In the genomic region with DNA sequence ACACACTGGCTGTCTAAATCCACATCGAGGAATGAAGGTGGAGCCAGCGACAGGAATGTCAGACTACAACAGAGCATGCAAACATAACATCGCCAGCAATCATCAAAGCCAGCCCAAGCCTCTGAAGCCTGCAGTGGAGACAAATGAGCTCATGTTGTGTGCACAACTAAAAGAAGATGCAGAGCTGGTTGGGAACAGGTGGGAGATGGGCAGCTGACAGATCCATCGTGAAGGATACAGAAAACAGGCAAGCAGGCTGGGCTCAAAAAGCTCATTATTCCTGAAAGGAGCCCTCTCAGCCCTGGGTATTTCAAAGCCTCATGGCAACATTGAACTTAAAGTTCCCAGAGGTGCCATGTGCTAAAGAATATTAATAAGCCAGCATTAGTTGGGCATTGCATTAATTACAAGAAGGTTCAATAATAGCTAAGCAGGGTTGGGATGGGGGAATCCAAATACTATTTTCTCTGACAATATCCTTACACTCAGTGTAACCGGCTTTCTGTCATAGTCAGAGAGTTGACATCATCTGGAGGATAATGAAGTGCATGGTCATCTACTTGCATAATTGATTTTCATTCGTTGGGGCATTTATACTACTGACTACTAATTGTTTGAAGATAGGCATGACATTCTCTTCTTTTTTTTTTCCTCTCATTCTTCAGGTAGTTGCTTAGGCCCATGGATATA, we compare ENCODE assay signal across 19 mouse cellular contexts.
A peak's percentile ranks its signal among the peaks of the same experiment; 100 is the strongest.
DNase-seq lines count a peak whose midpoint lies in the region; ATAC-seq and TF ChIP-seq lines count a peak whose summit lies in the region.
"Had no signal": no experiment of that assay in that cellular context is flagged by ENCODE, and none has a peak within 500 bp of the region (broad histone marks: within the 10 kb centered on the region; RNA-seq: fewer than 3 reads in every experiment).

No protein-coding gene starts in this region.

- no peak for TF ChIP-seq POLR2A in cerebellum, adult 2 months (IDR thresholded peaks at IDR 0.05; ENCODE audit: borderline replicate concordance, insufficient read depth, low read length)

- H3K9me3 ChIP-seq in hindbrain, embryonic 10.5 days = no peaks in the 10 kb centered on the region
- H3K9me3 ChIP-seq in hindbrain, embryonic 13.5 days = no peaks in the 10 kb centered on the region
- no peaks in the 10 kb centered on the region for H3K9me3 ChIP-seq in hindbrain, embryonic 14.5 days (ENCODE audit: control insufficient read depth, low read length)
- H3K9me3 ChIP-seq in midbrain, embryonic 15.5 days = no peaks in the 10 kb centered on the region
- H3K9me3 ChIP-seq: embryonic facial prominence, embryonic 13.5 days; heart, embryonic 15.5 days; kidney, embryonic 15.5 days; limb, embryonic 13.5 days; liver, embryonic 13.5 days; lung, embryonic 15.5 days had no signal

- peak overlapping the region; percentile 51; the same call in 1 of the 2 replicates for H3K27ac ChIP-seq in hindbrain, embryonic 10.5 days
- H3K27ac ChIP-seq in hindbrain, embryonic 13.5 days = no peak overlapping the region
- no peak overlapping the region for H3K27ac ChIP-seq in hindbrain, embryonic 14.5 days
- H3K27ac ChIP-seq in midbrain, embryonic 15.5 days = no peak overlapping the region
- no peak overlapping the region for H3K27ac ChIP-seq in cerebellum, adult 2 months (ENCODE audit: insufficient read depth, low read length)
- H3K27ac ChIP-seq: embryonic facial prominence, embryonic 13.5 days; heart, embryonic 15.5 days; kidney, embryonic 15.5 days; limb, embryonic 13.5 days; liver, embryonic 13.5 days; lung, embryonic 15.5 days; macrophage had no signal

- 46% methylated on average over 6 of the region's 6 CpGs for WGBS in hindbrain, embryonic 10.5 days
- WGBS in hindbrain, embryonic 13.5 days = 40% methylated on average over 6 of the region's 6 CpGs
- 31% methylated on average over 6 of the region's 6 CpGs for WGBS in hindbrain, embryonic 14.5 days
- WGBS in midbrain, embryonic 15.5 days = 24% methylated on average over 6 of the region's 6 CpGs
- 37% methylated on average over 6 of the region's 6 CpGs for WGBS in cerebellum, adult 2 months

- ATAC-seq in hindbrain, embryonic 13.5 days (ENCODE audit: low FRiP score) = no peak
- peak; percentile 27; the same call in 1 of the 2 replicates for ATAC-seq in hindbrain, embryonic 14.5 days (ENCODE audit: low FRiP score)
- ATAC-seq in midbrain, embryonic 15.5 days (replicated peaks) = peak; percentile 58
- ATAC-seq: intestine, embryonic 16.5 days had no signal

- no peak for TF ChIP-seq CTCF in cerebellum, adult 2 months (IDR thresholded peaks at IDR 0.05; ENCODE audit: borderline replicate concordance, insufficient read depth, low read depth, low read length)

- no peak overlapping the region for H3K4me2 ChIP-seq in hindbrain, embryonic 13.5 days
- H3K4me2 ChIP-seq in hindbrain, embryonic 14.5 days (replicated peaks) = no peak overlapping the region
- H3K4me2 ChIP-seq in midbrain, embryonic 15.5 days = no peak overlapping the region
- H3K4me2 ChIP-seq: embryonic facial prominence, embryonic 13.5 days; heart, embryonic 15.5 days; kidney, embryonic 15.5 days; limb, embryonic 13.5 days; liver, embryonic 13.5 days; lung, embryonic 15.5 days had no signal

- peaks cover 73% of the 10 kb centered on the region for H3K27me3 ChIP-seq in hindbrain, embryonic 10.5 days (ENCODE audit: insufficient read depth, poor library complexity, severe bottlenecking)
- peaks cover 64% of the 10 kb centered on the region for H3K27me3 ChIP-seq in hindbrain, embryonic 13.5 days
- H3K27me3 ChIP-seq in hindbrain, embryonic 14.5 days (ENCODE audit: control insufficient read depth, insufficient read depth, low read length) = no peaks in the 10 kb centered on the region
- H3K27me3 ChIP-seq in midbrain, embryonic 15.5 days (replicated peaks) = 0 out of 2 replicates have a peak, but pooled peaks cover 3% of the 10 kb centered on the region
- no peaks in the 10 kb centered on the region for H3K27me3 ChIP-seq in cerebellum, adult 2 months (ENCODE audit: control insufficient read depth, insufficient read depth, low read length)
- H3K27me3 ChIP-seq: embryonic facial prominence, embryonic 13.5 days; heart, embryonic 15.5 days; kidney, embryonic 15.5 days; limb, embryonic 13.5 days; liver, embryonic 13.5 days; lung, embryonic 15.5 days had no signal

- peak; percentile 22 for DNase-seq in hindbrain, embryonic 10.5 days (ENCODE audit: low spot score)
- peak; percentile 1 for DNase-seq in embryo, embryonic 9.5 days (ENCODE audit: extremely low spot score)
- no peak for DNase-seq in hindbrain, embryonic 14.5 days (ENCODE audit: low spot score)
- DNase-seq in cerebellum, adult 2 months = no peak
- DNase-seq in urinary bladder, postnatal 25 days (ENCODE audit: low spot score) = no peak
- DNase-seq: cerebellum, adult 8-10 months; gastrocnemius, postnatal 25 days; kidney, postnatal 4 days; liver, embryonic 13.5 days; thymus, postnatal 14 days had no signal

- peaks cover 36% of the 10 kb centered on the region for H3K4me1 ChIP-seq in hindbrain, embryonic 10.5 days (replicated peaks)
- peaks cover 23% of the 10 kb centered on the region for H3K4me1 ChIP-seq in hindbrain, embryonic 13.5 days (replicated peaks)
- peaks cover 18% of the 10 kb centered on the region for H3K4me1 ChIP-seq in hindbrain, embryonic 14.5 days (replicated peaks; ENCODE audit: control insufficient read depth, insufficient read depth, low read length)
- H3K4me1 ChIP-seq in midbrain, embryonic 15.5 days = peaks cover 19% of the 10 kb centered on the region
- no peaks in the 10 kb centered on the region for H3K4me1 ChIP-seq in cerebellum, adult 2 months (ENCODE audit: control insufficient read depth, insufficient read depth, low read length)
- H3K4me1 ChIP-seq: embryonic facial prominence, embryonic 13.5 days; heart, embryonic 15.5 days; kidney, embryonic 15.5 days; limb, embryonic 13.5 days; liver, embryonic 13.5 days; lung, embryonic 15.5 days had no signal

- no peak overlapping the region for H3K4me3 ChIP-seq in hindbrain, embryonic 10.5 days
- no peak overlapping the region for H3K4me3 ChIP-seq in hindbrain, embryonic 13.5 days
- H3K4me3 ChIP-seq in hindbrain, embryonic 14.5 days (replicated peaks; ENCODE audit: low read length) = no peak overlapping the region
- no peak overlapping the region for H3K4me3 ChIP-seq in midbrain, embryonic 15.5 days
- no peak overlapping the region for H3K4me3 ChIP-seq in cerebellum, adult 2 months (replicated peaks; ENCODE audit: insufficient read depth, low read depth, low read length)
- H3K4me3 ChIP-seq: embryonic facial prominence, embryonic 13.5 days; heart, embryonic 15.5 days; kidney, embryonic 15.5 days; limb, embryonic 13.5 days; liver, embryonic 13.5 days; lung, embryonic 15.5 days had no signal

- H3K36me3 ChIP-seq in hindbrain, embryonic 10.5 days = no peaks in the 10 kb centered on the region
- no peaks in the 10 kb centered on the region for H3K36me3 ChIP-seq in hindbrain, embryonic 13.5 days
- H3K36me3 ChIP-seq in hindbrain, embryonic 14.5 days (replicated peaks; ENCODE audit: control insufficient read depth, insufficient read depth) = no peaks in the 10 kb centered on the region
- H3K36me3 ChIP-seq in midbrain, embryonic 15.5 days (replicated peaks) = no peaks in the 10 kb centered on the region
- H3K36me3 ChIP-seq: embryonic facial prominence, embryonic 13.5 days; heart, embryonic 15.5 days; kidney, embryonic 15.5 days; limb, embryonic 13.5 days; liver, embryonic 13.5 days; lung, embryonic 15.5 days had no signal

- no peak overlapping the region for H3K9ac ChIP-seq in hindbrain, embryonic 13.5 days
- no peak overlapping the region for H3K9ac ChIP-seq in hindbrain, embryonic 14.5 days
- H3K9ac ChIP-seq in midbrain, embryonic 15.5 days = no peak overlapping the region
- H3K9ac ChIP-seq: embryonic facial prominence, embryonic 13.5 days; heart, embryonic 15.5 days; kidney, embryonic 15.5 days; limb, embryonic 13.5 days; liver, embryonic 13.5 days; lung, embryonic 15.5 days had no signal

Comparison
In these comparisons a context has a peak if more than half of its experiments do, and no peak if none do; other contexts are left out.
1. DNase-seq: peak in hindbrain, embryonic 10.5 days (single experiment) and embryo, embryonic 9.5 days (single experiment); none in hindbrain, embryonic 14.5 days (single experiment), cerebellum, adult 2 months (0 of 2) and urinary bladder, postnatal 25 days (single experiment).